Comparison of ENCODE assay signal across 27 mouse cellular contexts in genomic region chr3:69159501-69159900, GRCm38 (mm10). TPM values are rescaled to one million over a fixed set of nuclear protein-coding genes. Genes with fewer than 3 reads are reported as not detected.
DNase-seq lines count a peak whose midpoint lies in the region; ATAC-seq and TF ChIP-seq lines count a peak whose summit lies in the region.
"Had no signal": no experiment of that assay in that cellular context is flagged by ENCODE, and none has a peak within 500 bp of the region (broad histone marks: within the 10 kb centered on the region; RNA-seq: fewer than 3 reads in every experiment).

No protein-coding gene starts in this region.

- peaks cover 20% of the 10 kb centered on the region; the same call in 1 of the 2 replicates for H3K4me1 ChIP-seq in spleen, adult 2 months (ENCODE audit: control insufficient read depth, insufficient read depth, insufficient read length)
- H3K4me1 ChIP-seq: forebrain, embryonic 15.5 days; liver, embryonic 12.5 days; midbrain, embryonic 13.5 days; neural tube, embryonic 12.5 days had no signal

- no peak for TF ChIP-seq CTCF in spleen, adult 2 months (IDR thresholded peaks at IDR 0.05; ENCODE audit: extremely low read depth, insufficient read depth, insufficient read length, insufficient replicate concordance)

- H3K27ac ChIP-seq in spleen, adult 2 months (ENCODE audit: insufficient read depth, low read length), result peak overlapping the region; percentile 51
- H3K27ac ChIP-seq: forebrain, embryonic 15.5 days; kidney, postnatal 0 days; liver, embryonic 12.5 days; macrophage; midbrain, embryonic 13.5 days; neural tube, embryonic 12.5 days; stomach, postnatal 0 days had no signal

- 42% methylated on average over 2 of the region's 2 CpGs for WGBS in spleen, adult 2 months

- H3K27me3 ChIP-seq in spleen, adult 2 months (ENCODE audit: control insufficient read depth, insufficient read depth, low read length), result no peaks in the 10 kb centered on the region
- H3K27me3 ChIP-seq: forebrain, embryonic 15.5 days; liver, embryonic 12.5 days; midbrain, embryonic 13.5 days; neural tube, embryonic 12.5 days; Patski had no signal

- no peaks in the 10 kb centered on the region for H3K36me3 ChIP-seq in spleen, adult 2 months (ENCODE audit: control insufficient read depth, insufficient read depth, low read length)
- H3K36me3 ChIP-seq: forebrain, embryonic 15.5 days; liver, embryonic 12.5 days; midbrain, embryonic 13.5 days; neural tube, embryonic 12.5 days had no signal

- H3K4me3 ChIP-seq in spleen, adult 2 months (ENCODE audit: extremely low read depth, insufficient read depth, insufficient read length), result no peak overlapping the region
- H3K4me3 ChIP-seq: forebrain, embryonic 15.5 days; liver, embryonic 12.5 days; midbrain, embryonic 13.5 days; neural tube, embryonic 12.5 days had no signal

- no peak for TF ChIP-seq POLR2A in spleen, adult 2 months (IDR thresholded peaks at IDR 0.05; ENCODE audit: low read depth, low read length)

- ATAC-seq in CD4-positive, CD25-positive, alpha-beta regulatory T cell, adult 4 months, result peak; percentile 61
- ATAC-seq: forebrain, embryonic 15.5 days; hindbrain, embryonic 16.5 days; intestine, embryonic 16.5 days; liver, embryonic 12.5 days; liver, postnatal 0 days; midbrain, embryonic 13.5 days; Patski had no signal

- DNase-seq in spleen, adult 2 months (ENCODE audit: low read depth in 1 of 2, low spot score in 2 of 2), result no peak
- no peak for DNase-seq in spleen, postnatal 14 days (ENCODE audit: low spot score in 2 of 2)
- DNase-seq in induced T-regulatory cell, adult 2 months (ENCODE audit: low read depth), result peak; percentile 86
- no peak for DNase-seq in cerebellum, postnatal 10 days
- DNase-seq in cerebellum, postnatal 4 days (ENCODE audit: low spot score in 2 of 2), result no peak
- no peak for DNase-seq in ovary, adult 18-20 months (ENCODE audit: low spot score)
- DNase-seq: adrenal gland, postnatal 36 days; cerebellum, adult 2 months; cerebellum, postnatal 25 days; heart, postnatal 14 days; kidney, adult 8-10 months; layer of hippocampus, postnatal 36 days; left cerebral cortex, postnatal 4 days; liver, postnatal 0 days; thymus, adult 18-20 months; thymus, postnatal 4 days had no signal

RNA-seq across cellular contexts. Expression of gene Kpna4, which starts 32.6 kb away (rescaled TPM):
- polyA plus RNA-seq in spleen, adult 2 months (2012; rRNA removed), result 7.9 and 8.2 TPM in 2 replicates
- polyA plus RNA-seq in CD4-positive, CD25-positive, alpha-beta regulatory T cell, adult 4 months (2017; shearing (Covaris generic)), result 10 to 100 TPM; 27.6 to 39.6 TPM
